Mouse (Mus musculus) thymus, postnatal 14 days (tissue): ENCODE results near the gene Tomm6.

ENCODE experiments used
- DNase-seq: peaks from one replicate; pipeline ENCODE4 v3.0.0; 2021

Tomm6 gene

DNA sequence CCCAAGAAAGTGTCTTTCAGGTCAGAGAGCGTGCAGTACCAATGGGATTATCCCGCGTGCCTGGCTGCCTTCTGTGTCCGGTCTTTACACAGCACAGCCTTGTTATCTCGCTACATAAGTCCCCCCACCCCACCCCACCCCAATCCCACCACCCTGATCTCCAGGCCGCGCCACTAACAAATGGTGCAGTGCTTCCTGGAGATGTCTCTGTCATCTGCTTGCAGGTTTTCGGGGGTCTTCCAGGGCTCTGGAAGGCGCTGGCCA lies at the start of gene Tomm6:
Gene Tomm6 (minus strand): TSS at position 43 of the 264 bp plus-strand sequence.
- DNase-seq, result no peak

DNA sequence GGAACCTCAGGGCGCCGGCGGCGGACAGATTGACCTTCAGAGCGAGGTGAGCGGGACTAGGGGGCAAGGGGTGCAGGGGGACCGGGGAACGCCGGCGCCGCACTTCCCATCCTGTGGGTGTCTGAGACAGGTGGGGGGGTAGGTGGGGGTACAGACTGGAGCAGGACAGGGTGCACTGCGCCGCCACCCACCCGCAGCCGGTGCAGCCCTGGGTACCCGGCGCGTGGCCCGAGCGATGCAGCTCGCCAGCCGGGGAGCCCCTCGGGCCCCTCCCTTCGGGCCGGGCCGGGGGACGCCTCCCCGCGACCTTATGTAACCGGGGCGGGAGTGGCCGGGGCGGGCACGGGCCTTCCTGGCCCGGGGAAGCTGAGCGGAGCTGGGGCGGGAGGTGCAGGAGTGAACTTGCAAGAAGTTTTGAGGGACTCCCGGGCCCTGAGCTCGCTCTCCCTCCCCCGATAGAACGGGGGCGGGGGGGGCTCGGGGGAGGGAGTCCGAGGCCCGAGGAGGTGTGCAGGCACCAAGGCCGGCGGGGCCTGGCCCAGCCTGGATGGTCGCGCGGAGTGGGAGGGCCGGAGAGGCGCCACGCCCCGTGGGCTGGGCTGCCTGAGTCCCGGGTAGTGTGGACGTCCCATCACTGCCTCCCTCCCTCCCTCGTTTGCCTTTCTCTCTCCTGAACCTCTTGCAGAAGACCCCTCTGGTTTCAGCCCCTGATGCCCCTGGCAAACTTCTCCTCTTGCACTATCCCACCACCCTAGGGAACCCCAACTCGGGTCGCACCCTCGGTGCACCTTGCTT lies 49.3 kb upstream of the Tomm6 start:
- DNase-seq, result peak; percentile 62

DNA sequence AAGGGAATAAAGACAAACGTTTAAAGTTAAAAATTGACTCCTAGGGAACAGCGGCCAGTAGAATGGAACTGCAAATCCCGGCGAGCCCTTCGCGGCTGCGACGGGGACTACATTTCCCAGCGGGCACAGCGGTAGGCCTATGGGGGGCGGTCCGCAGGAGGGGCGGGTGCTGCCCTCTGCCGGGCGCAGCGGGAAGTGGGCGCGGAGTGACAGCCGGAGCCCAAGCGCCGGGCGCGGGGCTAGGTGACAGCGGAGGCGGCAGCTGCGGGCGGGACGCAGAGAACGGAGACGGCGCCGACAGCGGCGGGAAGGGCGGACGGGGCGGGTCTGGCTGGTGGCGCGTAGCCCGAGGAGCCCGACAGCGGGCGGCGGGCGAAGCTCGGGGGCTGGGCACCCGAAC lies 48.7 kb upstream of the Tomm6 start, which contains the start of gene Tfeb:
Gene Tfeb (plus strand): TSS at position 175 of the 400 bp plus-strand sequence.
- DNase-seq, result peak; percentile 99

DNA sequence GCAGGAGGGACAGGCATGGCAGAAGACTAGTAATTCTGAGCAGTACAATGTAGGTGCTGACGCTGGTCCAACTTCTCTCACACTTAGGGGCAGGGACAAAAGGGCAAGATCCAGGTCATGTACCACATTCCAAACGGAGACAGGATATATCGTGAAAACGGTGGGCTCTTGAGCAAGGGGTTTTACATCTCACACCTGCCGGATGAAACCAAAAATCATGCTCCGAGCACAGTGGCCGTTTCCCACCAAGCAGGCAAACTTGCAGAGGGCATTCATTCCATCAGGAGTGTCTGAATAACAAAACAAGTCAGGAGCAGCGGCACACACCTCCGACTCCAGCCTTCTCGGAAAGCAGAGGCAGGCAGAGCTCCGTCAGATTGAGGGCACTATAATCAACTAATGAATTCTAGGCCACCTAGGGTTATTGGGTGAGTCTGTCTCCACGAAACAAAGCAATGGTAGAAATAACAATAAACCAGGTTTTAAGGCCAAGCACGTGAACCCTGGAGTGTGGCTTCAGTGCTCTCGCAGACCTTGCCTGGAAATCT lies 47.4 kb upstream of the Tomm6 start:
- no peak for DNase-seq

DNA sequence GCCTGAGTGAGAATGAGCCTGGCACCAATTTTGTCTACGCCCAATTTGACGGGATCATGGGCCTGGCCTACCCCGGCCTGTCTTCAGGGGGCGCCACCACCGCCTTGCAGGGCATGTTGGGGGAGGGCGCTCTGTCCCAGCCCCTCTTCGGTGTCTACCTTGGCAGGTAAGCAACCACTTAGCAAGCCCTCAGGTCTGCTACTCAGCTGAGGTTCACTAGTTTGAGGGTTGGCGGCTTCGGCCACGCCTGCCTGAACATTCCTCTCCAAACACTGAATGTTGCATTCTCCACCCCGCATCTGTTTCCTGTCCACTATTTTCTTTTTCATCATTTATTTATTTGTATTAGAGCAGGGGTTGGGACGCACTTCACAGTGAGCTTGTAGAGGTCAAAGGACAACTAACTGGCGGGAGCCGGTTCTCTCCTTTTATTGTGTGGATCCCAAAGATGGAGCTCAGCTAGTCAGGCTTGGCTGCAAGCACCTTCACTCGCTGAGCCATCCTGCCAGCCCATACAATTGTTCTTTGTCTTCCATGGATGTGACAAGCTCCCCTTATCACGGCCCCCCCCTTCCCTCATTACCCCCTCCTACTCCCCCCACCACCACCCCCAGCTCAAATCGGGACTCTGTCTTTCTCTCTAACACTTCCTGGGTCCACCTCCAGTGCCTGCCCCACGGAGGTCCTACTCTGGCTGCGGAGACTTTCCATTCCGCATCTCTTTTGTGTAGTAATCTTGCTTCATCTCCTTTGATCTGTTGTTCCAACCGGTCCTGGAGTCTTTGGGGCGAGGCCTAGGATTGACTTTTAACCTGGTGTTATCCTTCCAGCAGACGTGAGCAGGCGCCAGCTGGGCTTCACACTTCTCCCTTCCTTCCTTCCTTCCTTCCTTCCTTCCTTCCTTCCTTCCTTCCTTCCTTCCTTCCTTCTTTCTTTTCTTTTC lies 42.7 kb upstream of the Tomm6 start:
- DNase-seq, result no peak

DNA sequence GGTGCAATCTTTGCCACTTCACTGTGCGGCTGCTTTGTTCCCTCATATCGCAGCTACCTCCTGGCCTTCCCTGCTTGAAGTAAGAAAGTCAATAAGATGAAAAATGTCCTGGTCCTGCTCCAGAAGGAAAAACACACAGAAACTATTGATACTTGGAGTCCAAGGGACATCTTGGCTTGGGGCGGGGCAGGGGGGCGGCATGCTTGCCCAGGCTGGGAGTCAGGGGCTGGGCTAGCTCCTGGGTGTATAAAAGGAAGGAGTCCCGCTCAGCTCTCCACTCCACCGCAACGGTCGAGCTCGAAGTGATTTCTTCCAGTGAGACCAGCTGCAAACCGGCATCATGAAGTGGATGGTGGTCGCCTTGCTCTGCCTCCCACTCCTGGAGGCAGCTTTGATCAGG lies 38.4 kb upstream of the Tomm6 start, which contains the start of gene Pgc:
Gene Pgc (plus strand): TSS at position 277 of the 400 bp plus-strand sequence.
- no peak for DNase-seq

DNA sequence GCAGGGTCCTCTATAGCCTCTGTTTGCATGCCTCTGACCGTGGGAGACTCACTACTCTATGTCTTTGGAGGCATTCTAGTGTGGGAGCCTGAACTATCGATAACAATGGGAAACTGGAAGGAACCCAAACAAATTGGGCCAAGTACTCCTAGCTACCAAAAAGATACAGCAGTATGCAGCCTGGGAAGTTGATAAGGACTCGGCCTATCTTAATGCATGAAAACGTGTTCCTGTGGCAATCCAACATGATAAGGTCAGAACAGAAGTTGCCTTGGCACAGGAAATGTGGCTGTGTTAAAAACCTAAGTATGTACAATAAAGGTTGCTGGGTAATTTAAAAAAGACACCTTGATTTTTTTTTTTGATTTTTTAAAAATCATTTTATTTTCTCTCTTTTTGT lies 33.0 kb upstream of the Tomm6 start:
- DNase-seq, result no peak

DNA sequence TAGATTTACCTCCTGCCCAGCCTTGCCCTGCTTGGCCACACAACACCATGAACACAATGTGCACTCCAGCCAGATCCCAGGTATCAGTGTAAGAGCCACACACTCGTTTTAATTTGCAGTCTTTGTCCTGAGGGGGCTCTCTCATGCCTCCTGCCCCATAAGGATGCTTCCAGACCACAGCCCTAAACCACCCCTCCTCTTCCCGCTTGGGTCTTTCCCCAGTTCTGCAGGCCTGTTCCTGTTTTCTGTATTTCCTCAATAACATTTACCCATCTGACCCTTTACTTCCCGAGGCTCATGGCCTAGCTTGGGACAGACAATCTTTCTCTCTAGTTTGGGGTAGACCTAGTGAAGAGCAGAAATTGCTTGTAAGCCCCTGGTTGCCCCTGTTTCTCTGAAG lies 26.9 kb upstream of the Tomm6 start:
- DNase-seq, result no peak

DNA sequence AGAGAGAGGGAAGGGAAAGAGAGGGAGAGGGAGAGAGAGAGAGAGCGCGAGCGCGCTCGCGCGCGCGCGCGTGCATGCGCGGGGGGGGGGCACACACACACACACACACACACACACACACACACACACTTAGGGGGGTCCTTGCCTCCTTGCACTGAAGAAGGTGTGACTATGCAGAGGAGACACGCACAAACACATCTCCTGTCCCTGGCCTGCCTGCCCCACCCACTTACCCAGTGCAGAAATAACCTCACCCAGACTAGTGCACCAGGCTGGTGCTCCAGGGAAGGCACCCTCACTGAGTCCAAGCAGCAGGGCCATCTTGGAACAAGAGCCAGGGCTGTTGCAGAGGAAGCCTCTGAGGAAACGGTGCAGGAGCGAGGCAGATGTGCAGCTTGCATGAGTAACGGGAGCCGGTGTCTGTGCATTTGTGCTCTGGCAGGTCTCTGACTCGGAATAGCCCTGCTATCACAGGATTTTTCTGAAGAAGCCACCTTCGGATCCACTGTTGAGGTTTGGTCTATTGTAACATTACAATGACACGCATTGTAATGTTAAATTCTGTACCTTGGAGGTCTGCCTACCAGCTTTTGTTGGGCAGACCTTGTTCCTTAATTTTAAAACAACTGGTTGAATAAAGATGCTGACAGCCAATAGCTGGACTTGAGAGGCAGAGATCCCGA lies 24.8 kb upstream of the Tomm6 start:
- no peak for DNase-seq

DNA sequence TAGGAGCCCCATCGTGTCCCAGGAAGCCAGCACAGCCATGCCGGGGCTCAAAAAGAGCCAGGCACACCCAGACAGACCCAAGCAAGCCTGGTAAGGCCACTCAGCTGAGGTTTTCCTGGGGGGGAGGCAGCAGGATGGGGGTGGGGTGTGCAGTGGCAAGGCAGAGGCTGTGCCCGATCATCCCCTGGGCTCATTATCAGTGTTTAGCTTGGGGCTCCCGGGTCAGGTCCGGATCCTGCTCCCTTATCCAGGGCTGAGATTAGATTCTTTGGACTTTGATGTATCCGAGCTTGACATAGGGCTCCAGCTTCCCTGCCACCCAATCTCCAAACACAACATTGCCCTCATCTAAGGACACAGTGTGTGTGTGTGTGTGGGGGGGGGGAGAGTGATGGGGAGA lies 23.7 kb upstream of the Tomm6 start:
- DNase-seq, result no peak

DNA sequence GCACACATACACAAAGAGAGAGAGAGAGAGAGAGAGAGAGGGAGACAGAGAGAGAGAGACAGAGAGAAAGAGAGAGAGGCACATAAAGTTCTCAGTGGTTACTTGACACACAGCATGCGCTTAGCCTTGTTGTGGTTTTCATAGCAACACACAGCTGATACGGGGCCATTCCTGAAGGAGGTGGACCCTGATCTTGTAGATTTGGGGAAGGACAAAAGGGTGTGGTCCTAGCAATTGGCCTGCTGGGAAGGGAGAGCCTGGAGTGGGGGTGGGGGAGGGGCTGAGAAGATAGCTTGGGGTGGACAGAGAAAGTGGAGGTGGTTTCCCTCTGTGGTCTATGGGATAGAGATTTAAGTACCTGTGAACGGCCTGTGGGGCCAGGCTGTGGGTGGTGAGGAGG lies 21.9 kb upstream of the Tomm6 start:
- DNase-seq, result no peak

DNA sequence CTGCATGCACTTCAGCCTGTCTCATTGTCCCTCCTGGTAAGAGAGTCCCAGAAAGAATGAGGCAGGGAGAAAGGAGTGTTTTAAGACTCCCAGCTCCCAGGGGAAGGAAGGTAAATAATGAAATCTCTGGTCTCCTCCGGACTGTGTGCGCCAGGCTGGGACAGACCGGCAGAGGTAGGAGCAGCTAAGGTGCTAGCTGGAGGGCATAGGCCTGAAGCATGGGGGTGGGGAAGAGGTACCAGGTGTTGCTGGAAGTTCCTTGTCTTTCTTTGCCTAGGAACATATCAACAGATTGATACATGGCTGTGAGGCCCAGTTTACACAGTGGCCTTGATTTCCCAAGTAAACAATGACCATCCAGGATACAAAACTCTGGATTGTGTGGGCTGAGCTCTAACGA lies 20.8 kb upstream of the Tomm6 start:
- no peak for DNase-seq

DNA sequence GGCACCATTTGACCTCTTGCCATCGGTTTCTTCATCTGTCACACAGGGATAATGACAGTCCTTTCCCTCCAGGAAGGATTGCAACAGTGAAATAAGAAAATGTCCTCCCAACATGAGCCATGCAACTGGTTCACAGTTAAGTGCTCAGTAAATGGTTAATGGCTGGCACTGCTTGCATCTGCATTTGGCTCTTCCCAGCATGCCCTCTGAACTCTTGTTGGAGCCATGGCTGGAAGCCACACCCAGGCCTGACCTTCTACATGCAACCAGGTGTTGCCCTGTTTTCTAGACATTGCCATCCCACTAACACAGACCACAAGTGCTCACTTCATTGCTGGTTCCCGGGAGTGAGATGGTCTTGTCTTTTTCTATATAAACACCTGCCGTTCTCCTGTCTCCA lies 19.8 kb upstream of the Tomm6 start:
- no peak for DNase-seq

DNA sequence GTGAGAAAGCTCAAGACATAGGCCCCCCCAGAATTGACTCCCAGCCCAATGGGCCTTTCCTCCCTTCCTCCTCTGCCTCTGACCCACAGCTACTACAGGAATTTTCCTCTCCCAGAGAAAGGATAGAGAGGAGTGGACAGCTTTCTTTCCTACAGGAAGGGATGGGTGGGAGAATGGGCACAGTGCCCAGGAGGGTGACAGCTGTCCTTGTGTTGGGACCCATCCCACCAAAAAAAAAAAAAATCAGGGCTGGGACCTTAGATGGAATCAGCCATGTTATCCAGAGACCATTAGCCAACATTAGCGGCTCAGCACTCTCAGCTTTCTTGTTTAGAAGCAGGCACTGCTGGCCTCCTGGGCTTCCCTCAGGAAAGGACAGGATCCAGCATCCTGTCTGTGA lies 18.0 kb upstream of the Tomm6 start:
- DNase-seq, result no peak

DNA sequence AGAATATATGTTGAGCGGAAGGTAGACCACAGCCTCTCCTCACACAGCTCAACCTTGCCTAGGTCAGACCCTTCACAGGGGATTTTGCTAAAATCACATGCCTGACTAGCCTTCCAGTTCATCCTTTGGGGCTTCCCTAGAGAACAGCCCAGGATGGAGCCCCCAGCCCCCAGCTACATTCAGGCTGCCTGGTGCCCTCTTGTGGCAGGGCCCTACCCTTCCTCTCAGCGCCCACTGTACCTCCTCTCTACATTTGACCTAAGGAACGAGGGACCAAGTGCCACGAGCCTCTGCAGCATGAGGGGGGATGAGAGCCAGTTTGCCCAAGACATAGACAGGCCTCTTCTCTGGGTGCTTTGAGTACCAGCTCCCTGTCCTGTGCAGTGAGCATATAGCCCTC lies 16.5 kb upstream of the Tomm6 start:
- peak; percentile 26 for DNase-seq

DNA sequence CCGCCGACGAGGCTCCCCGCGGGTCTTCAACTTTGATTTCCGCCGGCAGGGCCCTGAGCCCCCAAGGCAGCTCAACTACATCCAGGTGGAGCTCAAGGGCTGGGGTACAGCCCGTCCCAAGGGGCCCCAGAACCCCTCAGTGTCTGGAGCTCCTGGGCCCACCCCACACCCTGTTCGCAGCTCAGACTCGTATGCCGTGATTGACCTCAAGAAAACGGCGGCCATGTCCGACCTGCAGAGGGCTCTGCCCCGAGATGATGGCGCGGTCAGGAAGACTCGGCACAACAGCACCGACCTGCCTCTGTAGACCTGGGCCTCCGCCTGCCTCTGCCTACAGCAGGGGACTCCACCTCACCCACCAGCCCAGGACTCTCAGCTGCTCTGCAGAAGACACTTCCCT lies 15.4 kb upstream of the Tomm6 start:
- DNase-seq, result no peak

DNA sequence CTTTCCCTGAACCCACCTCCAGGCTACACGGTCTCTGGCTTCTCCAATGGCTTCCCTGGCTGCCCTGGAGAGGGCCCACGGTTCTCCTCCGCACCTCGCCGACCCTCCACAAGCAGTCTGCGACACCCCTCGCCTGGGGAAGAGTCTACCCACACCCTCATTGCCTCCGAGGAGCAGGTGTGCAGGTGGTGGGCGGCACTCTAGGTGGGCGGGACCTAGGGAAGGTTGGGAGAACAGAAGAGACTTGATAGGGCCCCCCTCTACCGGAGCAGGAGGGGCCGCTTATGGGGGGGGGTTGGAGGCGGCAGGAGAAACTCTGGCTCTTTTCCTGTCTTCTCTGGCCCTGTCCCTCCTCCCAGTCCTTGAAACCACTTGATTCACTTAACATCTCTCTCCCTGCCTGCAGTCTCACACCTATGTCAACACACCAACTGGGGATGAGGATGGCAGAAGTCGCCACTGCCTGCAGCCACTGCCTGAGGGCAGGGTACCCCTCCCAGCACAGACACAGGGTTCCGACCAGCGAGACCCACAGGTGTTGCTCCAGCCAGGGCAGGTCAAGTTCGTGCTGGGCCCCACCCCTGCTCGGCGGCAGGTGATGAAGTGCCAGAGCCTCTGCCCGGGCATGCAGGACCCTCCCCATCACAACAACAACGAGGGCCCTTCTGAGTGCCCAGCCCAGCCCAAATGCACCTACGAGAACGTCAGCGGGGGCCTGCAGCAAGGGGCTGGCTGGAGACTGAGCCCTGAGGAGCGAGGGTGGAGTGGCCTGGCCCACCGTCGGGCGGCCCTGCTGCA lies 14.6 kb upstream of the Tomm6 start:
- no peak for DNase-seq

DNA sequence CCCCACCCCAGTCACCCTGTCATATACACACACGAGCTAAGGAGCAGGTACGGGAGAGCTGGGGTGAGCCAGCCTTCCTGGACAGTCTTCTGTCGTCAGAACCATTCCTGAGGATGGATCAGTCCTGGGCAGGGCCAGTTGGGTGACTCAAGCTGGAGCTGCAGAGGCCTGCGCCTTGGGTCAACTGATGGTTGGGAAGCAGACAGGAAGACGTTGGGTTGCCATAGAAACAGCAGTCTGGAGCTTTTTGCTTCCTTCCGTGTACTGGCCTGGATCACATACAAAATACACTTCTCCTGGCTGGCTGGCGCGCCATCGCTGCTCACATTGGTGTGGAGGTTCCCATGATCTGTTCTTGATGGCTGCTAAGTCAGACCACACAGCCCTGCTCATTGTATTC lies 13.6 kb upstream of the Tomm6 start:
- no peak for DNase-seq

DNA sequence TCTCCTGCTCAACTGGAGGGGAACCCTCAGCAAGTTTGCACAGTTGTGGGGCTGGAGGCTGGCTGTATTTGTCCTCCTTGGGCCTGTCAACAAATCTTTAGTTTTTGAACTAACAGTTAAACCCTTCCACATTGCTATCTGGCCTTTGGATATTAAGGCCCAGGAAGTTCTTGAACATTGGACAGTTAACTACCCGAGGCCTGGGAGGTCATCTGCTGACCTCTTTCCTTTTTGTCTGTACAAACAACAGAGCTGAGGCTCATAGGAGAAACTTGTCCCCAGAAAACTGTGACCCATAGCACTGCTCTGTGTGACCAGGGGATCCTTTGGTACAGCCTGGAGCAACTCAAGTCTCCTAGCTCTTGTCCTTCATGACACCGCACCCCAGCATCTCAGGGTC lies 10.9 kb upstream of the Tomm6 start:
- DNase-seq, result no peak

DNA sequence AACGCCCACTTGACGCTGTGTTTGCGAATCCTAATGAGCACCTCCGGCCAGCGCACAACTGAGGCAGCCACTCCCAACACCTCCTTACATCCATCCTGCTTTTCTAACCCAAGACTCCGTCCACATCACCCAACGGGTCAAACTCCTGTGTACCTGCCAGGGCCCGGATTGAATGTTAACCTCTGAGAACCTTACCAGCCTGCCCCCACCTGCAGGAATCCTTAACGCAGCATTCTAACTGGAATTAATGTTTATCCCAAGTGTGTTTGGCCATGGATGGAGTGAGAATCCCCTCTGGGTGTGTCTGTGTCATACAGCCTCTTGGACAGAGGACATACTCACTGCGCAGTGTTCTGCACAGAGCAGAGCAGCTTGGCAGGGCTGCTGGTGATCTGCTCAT lies 10.0 kb upstream of the Tomm6 start:
- DNase-seq, result no peak

DNA sequence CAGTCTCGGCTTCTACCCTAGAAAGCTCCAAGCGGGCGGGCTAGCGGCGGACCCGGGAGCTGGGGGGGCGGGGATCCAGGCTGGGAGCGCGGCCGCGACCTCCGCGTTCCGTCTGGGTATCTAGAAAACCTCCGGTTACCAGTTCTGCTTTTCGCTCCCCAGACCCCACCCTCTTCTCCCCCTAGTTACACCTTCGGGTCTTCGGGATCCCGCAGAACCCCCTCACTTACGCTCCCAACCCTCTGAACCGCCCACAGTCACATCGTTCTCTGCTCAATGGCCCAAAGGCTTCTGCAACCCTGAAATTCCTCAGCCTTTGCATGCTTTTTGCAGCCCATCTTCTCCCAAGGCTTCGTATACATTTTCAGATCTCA lies 7.1 kb upstream of the Tomm6 start:
- DNase-seq, result no peak

DNA sequence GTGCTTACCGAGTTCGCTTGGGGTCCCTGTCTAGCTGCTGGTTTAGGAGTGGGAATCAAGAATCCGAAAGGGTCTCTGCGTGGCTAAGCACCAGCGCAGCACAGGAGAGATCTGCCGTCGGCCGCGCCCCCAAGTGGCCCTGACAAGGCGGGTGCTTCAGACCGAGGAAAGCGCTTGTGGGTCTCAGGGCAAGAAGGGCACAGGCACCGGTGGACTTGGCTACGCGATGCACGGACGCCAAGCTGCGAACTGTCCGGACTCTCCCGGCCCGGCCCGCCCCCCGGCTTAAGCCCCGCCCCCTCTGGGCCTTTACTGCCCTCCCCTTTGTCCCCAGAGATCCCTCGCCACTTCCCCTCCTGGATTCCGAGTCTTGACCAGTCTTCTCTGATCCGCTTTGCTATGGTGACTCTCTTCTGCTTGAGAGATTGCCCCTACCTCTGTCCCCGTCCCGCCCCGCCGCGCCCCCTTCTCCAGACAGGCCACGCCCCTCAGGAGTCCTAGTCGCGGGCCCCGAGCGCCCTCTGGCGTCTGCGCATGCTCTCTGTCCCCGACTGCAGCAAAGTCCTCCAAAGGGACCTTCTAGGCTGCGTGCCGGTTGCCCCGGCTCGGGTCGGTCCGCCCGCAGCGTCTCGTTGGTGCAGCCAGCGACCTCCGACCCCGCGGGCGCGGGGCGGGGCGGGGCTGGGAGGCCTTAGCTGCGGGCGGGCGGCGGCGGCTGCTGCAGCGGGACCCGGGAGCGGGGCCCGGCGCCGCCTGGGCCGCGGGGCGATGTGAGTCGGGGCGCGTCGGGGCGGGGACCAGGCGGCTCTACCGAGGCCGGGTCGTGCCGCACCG lies 6.5 kb upstream of the Tomm6 start, which contains the start of gene Prickle4:
Gene Prickle4 (minus strand): TSS at position 234 of the 834 bp plus-strand sequence.
- peak; percentile 97 for DNase-seq
